Mouse (Mus musculus) ES-Bruce4 (cell line): Measurements from ENCODE around the gene Hist1h2bp. TPM values are rescaled to one million over a fixed set of nuclear protein-coding genes. Genes with fewer than 3 reads are reported as not detected.
"Not testable (repeated sequence)": the region's sequence is repeated elsewhere in the genome, so short reads cannot be mapped to it uniquely, and the experiment has no call there.

Experiments used
- H3K27ac ChIP-seq: 2 replicates; pipeline ENCODE4 v1.5.1; 2012; ENCODE audit warnings: low read length, inconsistent platforms; ENCODE audit not compliant: insufficient read depth
- H3K27me3 ChIP-seq: 2 replicates; pipeline ENCODE4 v1.6.1; 2012; ENCODE audit warnings: mild to moderate bottlenecking, low read length, inconsistent platforms; ENCODE audit not compliant: control insufficient read depth, poor library complexity, insufficient read depth, severe bottlenecking
- H3K36me3 ChIP-seq: 2 replicates; pipeline ENCODE4 v1.6.1; 2012; ENCODE audit warnings: inconsistent platforms, mild to moderate bottlenecking, low read length, moderate library complexity; ENCODE audit not compliant: control insufficient read depth, poor library complexity, insufficient read depth, severe bottlenecking
- H3K4me1 ChIP-seq: one replicate; pipeline ENCODE4 v1.8.1; 2011; ENCODE audit warnings: low read length; ENCODE audit not compliant: control insufficient read depth, insufficient read depth
- H3K4me3 ChIP-seq: 2 replicates; pipeline ENCODE4 v1.5.1; 2011; ENCODE audit warnings: low read depth, mild to moderate bottlenecking, low read length
- H3K9ac ChIP-seq: 2 replicates; pipeline ENCODE4 v1.6.1; 2012; ENCODE audit warnings: low read depth, mild to moderate bottlenecking, inconsistent platforms; ENCODE audit not compliant: poor library complexity, severe bottlenecking
- H3K9me3 ChIP-seq: replicated peaks from 2 replicates; pipeline ENCODE4 v1.6.1; 2012; ENCODE audit warnings: mild to moderate bottlenecking, low read length, inconsistent platforms; ENCODE audit not compliant: control insufficient read depth, poor library complexity, insufficient read depth, severe bottlenecking
- CTCF ChIP-seq: IDR thresholded peaks from one replicate; pipeline ENCODE4 v1.8.1; 2011; ENCODE audit warnings: low read depth, low read length
- EP300 ChIP-seq: IDR thresholded peaks from 2 replicates; pipeline ENCODE4 v1.6.1; 2011; ENCODE audit warnings: low read depth, low read length; ENCODE audit not compliant: insufficient read depth
- POLR2A ChIP-seq: IDR thresholded peaks from one replicate; pipeline ENCODE4 v1.8.1; 2011; ENCODE audit warnings: low read length; ENCODE audit not compliant: insufficient read depth
- polyA plus RNA-seq: library from polyadenylated mRNA; stranded (reverse); fragments of >200 nt; gene quantifications from 2 replicates; pipeline ENCODE4 v1.2.4, GENCODE M21; 2011; ENCODE audit warnings: low read depth; ENCODE audit not compliant: missing spikeins, insufficient read depth, insufficient read length

Hist1h2bp gene
- polyA plus RNA-seq, 1 experiment = 2.5 TPM

- H3K9ac ChIP-seq, H3K27me3 ChIP-seq, H3K9me3 ChIP-seq, H3K27ac ChIP-seq, H3K36me3 ChIP-seq, H3K4me3 ChIP-seq, H3K4me1 ChIP-seq: not testable (repeated sequence)
Measured at GRCm38 (mm10) chr13:21820082-21820890, 33.0 kb downstream of the Hist1h2bp start.

- Histone ChIP-seq H3K27me3 (no peaks in the 10 kb centered on the region), H3K27ac (no peak overlapping the region), H3K9ac (no peak overlapping the region), H3K9me3 (no peaks in the 10 kb centered on the region), H3K36me3 (no peaks in the 10 kb centered on the region), H3K4me3 (no peak overlapping the region), H3K4me1 (peaks cover 3% of the 10 kb centered on the region)
- no peak for TF ChIP-seq CTCF
- no peak for TF ChIP-seq POLR2A
- TF ChIP-seq EP300 = no peak
Measured at GRCm38 (mm10) chr13:21828511-21828910, 41.2 kb downstream of the Hist1h2bp start.

- TF ChIP-seq CTCF (no peak), POLR2A (no peak), EP300 (no peak)
- Histone ChIP-seq H3K36me3 (no peaks in the 10 kb centered on the region), H3K9ac (peak overlapping the region; percentile 18; the same call in 1 of the 2 replicates), H3K27me3 (no peaks in the 10 kb centered on the region), H3K4me1 (peaks cover 3% of the 10 kb centered on the region), H3K27ac (no peak overlapping the region), H3K4me3 (no peak overlapping the region), H3K9me3 (no peaks in the 10 kb centered on the region)
Measured at GRCm38 (mm10) chr13:21830344-21830743, 43.1 kb downstream of the Hist1h2bp start.

GRCm38 (mm10) chr13:21831418-21832394 is 44.4 kb downstream of the Hist1h2bp start, which contains the start of gene Hist1h4n:
Gene Hist1h4n (minus strand): TSS chr13:21832196.
- H3K27ac ChIP-seq = peak within 1 kb of the TSS; percentile 61; the same call in 1 of the 2 replicates

GRCm38 (mm10) chr13:21833461-21833860 is 46.2 kb downstream of the Hist1h2bp start, which contains the start of the genes Hist1h2ap and Hist1h2br:
Gene Hist1h2ap (minus strand): TSS chr13:21833507.
Gene Hist1h2br (plus strand): TSS chr13:21833743.
- not testable (repeated sequence) for H3K36me3 ChIP-seq, H3K27ac ChIP-seq, H3K9ac ChIP-seq, H3K9me3 ChIP-seq, H3K27me3 ChIP-seq, H3K4me3 ChIP-seq, H3K4me1 ChIP-seq

More at GRCm38 (mm10) chr13:21831418-21832394, 44.4 kb downstream of the Hist1h2bp start, which contains the start of gene Hist1h4n:
- H3K36me3 ChIP-seq, H3K4me3 ChIP-seq, H3K9me3 ChIP-seq, H3K4me1 ChIP-seq, H3K9ac ChIP-seq, H3K27me3 ChIP-seq: not testable (repeated sequence)
- peak; percentile 50 for TF ChIP-seq POLR2A

Other genes with a start within 250 kb of the Hist1h2bp start
- gene Olfr1366, start 244.7 kb upstream of the Hist1h2bp start, polyA plus RNA-seq = not detected in 2 replicates
- gene Olfr1535, start 227.6 kb upstream of the Hist1h2bp start, polyA plus RNA-seq = 0.15 and 0.23 TPM in 2 replicates
- not detected in 2 replicates for gene Olfr1364, start 205.7 kb upstream of the Hist1h2bp start, polyA plus RNA-seq
- gene Olfr1362, start 173.4 kb upstream of the Hist1h2bp start, polyA plus RNA-seq = not detected in 2 replicates
- not detected in 2 replicates for gene Olfr11, start 144.9 kb upstream of the Hist1h2bp start, polyA plus RNA-seq
- gene Olfr1361, start 124.1 kb upstream of the Hist1h2bp start, polyA plus RNA-seq = not detected in 2 replicates
- not detected in 2 replicates for gene Olfr1360, start 110.1 kb upstream of the Hist1h2bp start, polyA plus RNA-seq
- not detected in 2 replicates for gene Olfr1359, start 89.3 kb upstream of the Hist1h2bp start, polyA plus RNA-seq
- gene Hist1h2bl, start 71.3 kb upstream of the Hist1h2bp start, polyA plus RNA-seq = 25.5 and 27.2 TPM in 2 replicates
- gene Hist1h2ai, start 71.0 kb upstream of the Hist1h2bp start, polyA plus RNA-seq = 3.6 TPM in 1 of 2 replicates, not detected in the other
- gene Hist1h3h, start 69.8 kb upstream of the Hist1h2bp start, polyA plus RNA-seq = 25.3 and 31.8 TPM in 2 replicates
- gene Hist1h2bm, start 65.4 kb upstream of the Hist1h2bp start, polyA plus RNA-seq = 14.2 and 21.7 TPM in 2 replicates
- 8.2 and 13.4 TPM in 2 replicates for gene Hist1h4j, start 52.4 kb upstream of the Hist1h2bp start, polyA plus RNA-seq
- gene Hist1h4k, start 37.0 kb upstream of the Hist1h2bp start, polyA plus RNA-seq = 16.3 and 17.1 TPM in 2 replicates
- 6.7 and 7.5 TPM in 2 replicates for gene Hist1h2ak, start 33.6 kb upstream of the Hist1h2bp start, polyA plus RNA-seq
- 19.3 and 20.7 TPM in 2 replicates for gene Hist1h2bn, start 33.3 kb upstream of the Hist1h2bp start, polyA plus RNA-seq
- gene Hist1h1b, start 6.8 kb upstream of the Hist1h2bp start, polyA plus RNA-seq = 7.4 and 9.2 TPM in 2 replicates
- not detected in 2 replicates for gene Hist1h3i, start 4.1 kb upstream of the Hist1h2bp start, polyA plus RNA-seq
- gene Hist1h2an, start 243 bp upstream of the Hist1h2bp start, polyA plus RNA-seq = not detected in 2 replicates
- 16.9 and 28.4 TPM in 2 replicates for gene Hist1h2bq, start 22.7 kb downstream of the Hist1h2bp start, polyA plus RNA-seq
- gene Hist1h2ao, start 23.0 kb downstream of the Hist1h2bp start, polyA plus RNA-seq = not detected in 2 replicates
- 12.0 and 17.7 TPM in 2 replicates for gene Hist1h4m, start 24.3 kb downstream of the Hist1h2bp start, polyA plus RNA-seq
- gene Hist1h4n, start 44.7 kb downstream of the Hist1h2bp start, polyA plus RNA-seq = 16.5 and 26.2 TPM in 2 replicates
- 47.5 and 51.1 TPM in 2 replicates for gene Hist1h2ap, start 46.0 kb downstream of the Hist1h2bp start, polyA plus RNA-seq
- 18.1 and 27.4 TPM in 2 replicates for gene Hist1h2br, start 46.3 kb downstream of the Hist1h2bp start, polyA plus RNA-seq
- 8.1 and 11.5 TPM in 2 replicates for gene Zfp184, start 157.6 kb downstream of the Hist1h2bp start, polyA plus RNA-seq
- not detected in 2 replicates for gene Pom121l2, start 193.7 kb downstream of the Hist1h2bp start, polyA plus RNA-seq
- 4.1 and 6.9 TPM in 2 replicates for gene Prss16, start 222.3 kb downstream of the Hist1h2bp start, polyA plus RNA-seq
- gene Hist1h2ah, start 248.1 kb downstream of the Hist1h2bp start, polyA plus RNA-seq = 13.0 and 17.2 TPM in 2 replicates
- 54.4 and 58.6 TPM in 2 replicates for gene Hist1h2bk, start 248.4 kb downstream of the Hist1h2bp start, polyA plus RNA-seq